Mouse (Mus musculus) left cerebral cortex, adult 2 months (tissue): ENCODE results near the gene Taf6l. TPM values are rescaled to one million over a fixed set of nuclear protein-coding genes. Genes with fewer than 3 reads are reported as not detected.

ENCODE experiments used
- DNase-seq, 2 experiments: peaks; one replicate each; pipeline ENCODE4 v3.0.0; 2021 to 2022; ENCODE audit warnings: low spot score in 2 of 2, mixed read lengths in 1 of 2; ENCODE audit errors: extremely low spot score in 1 of 2
- H3K27ac ChIP-seq: fragments of 200-600 bp; 2 replicates; pipeline ENCODE4 v1.8.1; 2022
- H3K4me3 ChIP-seq: fragments of 200-600 bp; 2 replicates; pipeline ENCODE4 v1.8.1; 2022
- CTCF ChIP-seq: fragments of 200-600 bp; IDR thresholded peaks from 2 replicates; pipeline ENCODE4 v1.8.1; 2022; ENCODE audit warnings: antibody characterized with exemption, mild to moderate bottlenecking, moderate library complexity
- intact Hi-C: fragments of 180-260 bp; cut with DNase I; formaldehyde crosslinking; loops from one replicate; pipeline ENCODE4 v1.15.1; 2025
- total RNA-seq, 2 experiments: library from RNA; stranded (reverse); gene quantifications; 2 replicates each; pipeline ENCODE4 v1.2.3; 2021

The Taf6l gene
- total RNA-seq, 2 experiments from 2014 or later: 13.1 to 14.3 TPM

GRCm38 (mm10) chr19:8818301-8818798 lies 32.1 kb upstream of the Taf6l start:
- Histone ChIP-seq H3K27ac (peak overlapping the region; percentile 84), H3K4me3 (peak overlapping the region; percentile 71)
- TF ChIP-seq CTCF: no peak
- intact Hi-C loops: loop anchor here (2.0 to 5.0 kb wide), 2 partner anchors 44 to 251 kb away; partner anchors contain the start of gene Tmem179b
- no peak for DNase-seq

GRCm38 (mm10) chr19:8817001-8817400 lies 30.8 kb upstream of the Taf6l start:
- intact Hi-C loops: loop anchor here (5.0 kb wide), 1 partner anchor 250 kb away; no protein-coding TSS in a partner anchor
- TF ChIP-seq CTCF: no peak
- DNase-seq: no peak
- Histone ChIP-seq H3K4me3 (no peak overlapping the region), H3K27ac (no peak overlapping the region)

- TF ChIP-seq CTCF: peak; percentile 19
- DNase-seq: no peak
- no peak overlapping the region for H3K27ac ChIP-seq
- intact Hi-C loops: loop anchor here (5.0 kb wide), 1 partner anchor 249 kb away; no protein-coding TSS in a partner anchor
- no peak overlapping the region for H3K4me3 ChIP-seq
Measured at GRCm38 (mm10) chr19:8815812-8816211, 29.6 kb upstream of the Taf6l start.

GRCm38 (mm10) chr19:8806810-8807209 lies 20.6 kb upstream of the Taf6l start:
- no peak overlapping the region for H3K27ac ChIP-seq
- intact Hi-C loops: no loop called here

GRCm38 (mm10) chr19:8803879-8804660 lies 17.9 kb upstream of the Taf6l start:
- Histone ChIP-seq H3K27ac (no peak overlapping the region), H3K4me3 (no peak overlapping the region)
- TF ChIP-seq CTCF: no peak
- no peak for DNase-seq
- intact Hi-C loops: no loop called here

More at GRCm38 (mm10) chr19:8806810-8807209, 20.6 kb upstream of the Taf6l start:
- no peak for TF ChIP-seq CTCF
- no peak overlapping the region for H3K4me3 ChIP-seq
- DNase-seq: no peak

GRCm38 (mm10) chr19:8803204-8803780 lies 17.1 kb upstream of the Taf6l start:
- intact Hi-C loops: no loop called here
- no peak for TF ChIP-seq CTCF
- no peak for DNase-seq
- no peak overlapping the region for H3K27ac ChIP-seq
- no peak overlapping the region for H3K4me3 ChIP-seq

- Histone ChIP-seq H3K27ac (peak within 1 kb of the TSS; percentile 82), H3K4me3 (peak within 1 kb of the TSS; percentile 51)
- TF ChIP-seq CTCF: no peak
- peak; percentile 90 to 93 for DNase-seq
- intact Hi-C loops: loop anchor here (1.0 kb wide), 1 partner anchor 17 kb away; the partner anchor contains the start of gene Ttc9c
Measured at GRCm38 (mm10) chr19:8802130-8802821, 16.1 kb upstream of the Taf6l start, which contains the start of gene Zbtb3. Zbtb3 (plus strand) TSS chr19:8802555.

- TF ChIP-seq CTCF: no peak; the same call in 1 of the 2 replicates
- no peak for DNase-seq
- intact Hi-C loops: loop anchor here (1.0 kb wide), 1 partner anchor 20 kb away; the partner anchor contains the start of gene Ttc9c
- Histone ChIP-seq H3K4me3 (peak overlapping the region; percentile 70), H3K27ac (peak overlapping the region; percentile 69)
Measured at GRCm38 (mm10) chr19:8798947-8799315, 12.7 kb upstream of the Taf6l start.

- Histone ChIP-seq H3K27ac (peak within 1 kb of the TSS; percentile 86), H3K4me3 (peak within 1 kb of the TSS; percentile 70)
- TF ChIP-seq CTCF: no peak
- intact Hi-C loops: loop anchor here (1.0 kb wide), 1 partner anchor 21 kb away; the partner anchor contains the start of gene Ttc9c
- peak; percentile 84 to 90 for DNase-seq
Measured at GRCm38 (mm10) chr19:8798264-8798946, 12.2 kb upstream of the Taf6l start, which contains the start of gene Polr2g. Polr2g (minus strand) TSS chr19:8798577.

- no peak for DNase-seq
- peak overlapping the region; percentile 86 for H3K27ac ChIP-seq
- intact Hi-C loops: no loop called here
- no peak overlapping the region for H3K4me3 ChIP-seq
- no peak for TF ChIP-seq CTCF
Measured at GRCm38 (mm10) chr19:8790171-8790570, 4.0 kb upstream of the Taf6l start.

GRCm38 (mm10) chr19:8789171-8789570 lies 3.0 kb upstream of the Taf6l start:
- no peak for DNase-seq
- Histone ChIP-seq H3K4me3 (no peak overlapping the region), H3K27ac (peak overlapping the region; percentile 86)
- TF ChIP-seq CTCF: no peak
- intact Hi-C loops: no loop called here
